Mouse (Mus musculus) ovary, postnatal 36 days (tissue): Measurements from ENCODE around the gene Pam.

Experiments
- DNase-seq: peaks from one replicate; pipeline ENCODE4 v3.0.0; 2022; ENCODE audit warnings: low spot score, mixed read lengths

Gene Pam

GRCm38 (mm10) chr1:97828087-97828486, 267.4 kb downstream of the Pam start:
- DNase-seq: no peak

GRCm38 (mm10) chr1:97827566-97827965, 267.9 kb downstream of the Pam start:
- no peak for DNase-seq

- no peak for DNase-seq
Observed at GRCm38 (mm10) chr1:97822904-97823303, 272.5 kb downstream of the Pam start.

- DNase-seq: no peak
Observed at GRCm38 (mm10) chr1:97822203-97822602, 273.2 kb downstream of the Pam start.

GRCm38 (mm10) chr1:97821282-97821681, 274.2 kb downstream of the Pam start:
- no peak for DNase-seq

GRCm38 (mm10) chr1:97809255-97809912, 286.1 kb downstream of the Pam start:
- no peak for DNase-seq

- no peak for DNase-seq
Observed at GRCm38 (mm10) chr1:97804520-97804919, 290.9 kb downstream of the Pam start.

- DNase-seq: no peak
Observed at GRCm38 (mm10) chr1:97802207-97802902, 293.1 kb downstream of the Pam start.

GRCm38 (mm10) chr1:97795936-97796335, 299.5 kb downstream of the Pam start:
- no peak for DNase-seq

- no peak for DNase-seq
Observed at GRCm38 (mm10) chr1:97794110-97794509, 301.3 kb downstream of the Pam start.

- no peak for DNase-seq
Observed at GRCm38 (mm10) chr1:97788490-97788889, 307.0 kb downstream of the Pam start.

- DNase-seq: no peak
Observed at GRCm38 (mm10) chr1:97787674-97788073, 307.8 kb downstream of the Pam start.

- DNase-seq: no peak
Observed at GRCm38 (mm10) chr1:97785685-97786393, 309.6 kb downstream of the Pam start.

- DNase-seq: no peak
Observed at GRCm38 (mm10) chr1:97784928-97785327, 310.5 kb downstream of the Pam start.

- DNase-seq: no peak
Observed at GRCm38 (mm10) chr1:97781674-97782073, 313.8 kb downstream of the Pam start.

- no peak for DNase-seq
Observed at GRCm38 (mm10) chr1:97773973-97774372, 321.5 kb downstream of the Pam start.

- no peak for DNase-seq
Observed at GRCm38 (mm10) chr1:97773362-97773761, 322.1 kb downstream of the Pam start.

GRCm38 (mm10) chr1:97771727-97772126, 323.7 kb downstream of the Pam start:
- DNase-seq: no peak

GRCm38 (mm10) chr1:97771118-97771517, 324.3 kb downstream of the Pam start:
- DNase-seq: no peak

GRCm38 (mm10) chr1:97769904-97770753, 325.3 kb downstream of the Pam start, which contains the start of the genes Gin1 and Ppip5k2:
Gene Gin1 (plus strand): TSS chr1:97770172.
Gene Ppip5k2 (minus strand): TSS chr1:97770411.
- peak; percentile 93 for DNase-seq

- DNase-seq: no peak
Observed at GRCm38 (mm10) chr1:97769294-97769903, 326.0 kb downstream of the Pam start.

GRCm38 (mm10) chr1:97768906-97769293, 326.5 kb downstream of the Pam start:
- no peak for DNase-seq
